Mouse (Mus musculus) embryo, embryonic 10.5 days (tissue): ENCODE measurements around the gene Rabep1.
"Not testable (repeated sequence)": the region's sequence is repeated elsewhere in the genome, so short reads cannot be mapped to it uniquely, and the experiment has no call there.

ENCODE experiments used
- DNase-seq: peaks from one replicate; pipeline ENCODE4 v3.0.0-alpha.2; 2015; ENCODE audit warnings: low spot score

The Rabep1 gene

GRCm38 (mm10) chr11:70831201-70831600, 13.4 kb upstream of the Rabep1 start:
- DNase-seq = no peak

- no peak for DNase-seq
Observed at GRCm38 (mm10) chr11:70833408-70833807, 11.2 kb upstream of the Rabep1 start.

GRCm38 (mm10) chr11:70833831-70834230, 10.7 kb upstream of the Rabep1 start:
- DNase-seq = no peak

GRCm38 (mm10) chr11:70835381-70835831, 9.2 kb upstream of the Rabep1 start:
- no peak for DNase-seq

GRCm38 (mm10) chr11:70837031-70837430, 7.5 kb upstream of the Rabep1 start:
- DNase-seq = no peak

- no peak for DNase-seq
Observed at GRCm38 (mm10) chr11:70838610-70839009, 6.0 kb upstream of the Rabep1 start.

- no peak for DNase-seq
Observed at GRCm38 (mm10) chr11:70842983-70843382, 1.6 kb upstream of the Rabep1 start.

GRCm38 (mm10) chr11:70843701-70844551, 652 bp upstream of the Rabep1 start:
- DNase-seq = no peak

GRCm38 (mm10) chr11:70845457-70845978, 940 bp downstream of the Rabep1 start:
- no peak for DNase-seq

GRCm38 (mm10) chr11:70846029-70846428, 1.5 kb downstream of the Rabep1 start:
- no peak for DNase-seq

GRCm38 (mm10) chr11:70860371-70860770, 15.8 kb downstream of the Rabep1 start:
- no peak for DNase-seq

GRCm38 (mm10) chr11:70863204-70863603, 18.6 kb downstream of the Rabep1 start:
- DNase-seq = not testable (repeated sequence)

- DNase-seq = no peak
Observed at GRCm38 (mm10) chr11:70865223-70865622, 20.6 kb downstream of the Rabep1 start.

GRCm38 (mm10) chr11:70869263-70869662, 24.7 kb downstream of the Rabep1 start:
- DNase-seq = no peak

- no peak for DNase-seq
Observed at GRCm38 (mm10) chr11:70869811-70870210, 25.2 kb downstream of the Rabep1 start.

- DNase-seq = no peak
Observed at GRCm38 (mm10) chr11:70870407-70870806, 25.8 kb downstream of the Rabep1 start.

GRCm38 (mm10) chr11:70871110-70871509, 26.5 kb downstream of the Rabep1 start:
- DNase-seq = no peak

GRCm38 (mm10) chr11:70871766-70872330, 27.3 kb downstream of the Rabep1 start:
- no peak for DNase-seq

- DNase-seq = no peak
Observed at GRCm38 (mm10) chr11:70873846-70874613, 29.5 kb downstream of the Rabep1 start.

GRCm38 (mm10) chr11:70877670-70878069, 33.1 kb downstream of the Rabep1 start:
- DNase-seq = no peak

GRCm38 (mm10) chr11:70882905-70883430, 38.4 kb downstream of the Rabep1 start:
- DNase-seq = no peak

GRCm38 (mm10) chr11:70890643-70891042, 46.1 kb downstream of the Rabep1 start:
- no peak for DNase-seq
